Mouse (Mus musculus) CH12.LX (cell line): ENCODE results near the gene Atn1. TPM values are rescaled to one million over a fixed set of nuclear protein-coding genes. Genes with fewer than 3 reads are reported as not detected.

Experiments
- DNase-seq: peaks from one replicate; pipeline ENCODE4 v3.0.0-alpha.2; 2013; ENCODE audit errors: extremely low read depth
- H3K27ac ChIP-seq: 2 replicates; pipeline ENCODE4 v1.5.1; 2012; ENCODE audit warnings: low read depth, mild to moderate bottlenecking, control low read depth, moderate library complexity; ENCODE audit not compliant: insufficient read depth
- H3K27me3 ChIP-seq: replicated peaks from 2 replicates; pipeline ENCODE3; 2012; ENCODE audit warnings: inconsistent platforms
- H3K36me3 ChIP-seq, 2 experiments: replicated peaks in 1 of 2; 2 replicates each; pipeline versions ENCODE3 to v1.6.1; 2012; ENCODE audit warnings: inconsistent platforms in 1 of 2, low read length in 1 of 2, mild to moderate bottlenecking in 1 of 2, mixed read lengths in 1 of 2, moderate library complexity in 1 of 2; ENCODE audit not compliant: control insufficient read depth in 1 of 2, insufficient read depth in 1 of 2
- H3K4me1 ChIP-seq, 2 experiments: 2 replicates each; pipeline ENCODE4 v1.6.1; 2012; ENCODE audit warnings: inconsistent platforms in 1 of 2, moderate library complexity in 1 of 2; ENCODE audit not compliant: insufficient read depth in 2 of 2, control insufficient read depth in 1 of 2
- H3K4me2 ChIP-seq: 2 replicates; pipeline ENCODE4 v1.6.1; 2012; ENCODE audit warnings: low read depth, mild to moderate bottlenecking, control low read depth; ENCODE audit not compliant: poor library complexity, insufficient read depth, severe bottlenecking
- H3K4me3 ChIP-seq, 3 experiments: fragments of 150-350 bp in 1 of 3; sonication (generic) in 1 of 3; replicated peaks in 1 of 3; 2 replicates each; pipeline versions ENCODE3 to v1.5.1; 2011 to 2012; ENCODE audit warnings: low read depth in 2 of 3, low read length in 2 of 3, mild to moderate bottlenecking in 2 of 3, moderate library complexity in 2 of 3, control low read depth in 1 of 3, improper control_type of control experiment in 1 of 3, inconsistent platforms in 1 of 3, mixed read lengths in 1 of 3; ENCODE audit not compliant: poor library complexity in 1 of 3
- H3K79me2 ChIP-seq: replicated peaks from 2 replicates; pipeline ENCODE4 v1.6.1; 2012; ENCODE audit warnings: mild to moderate bottlenecking, moderate library complexity; ENCODE audit not compliant: control insufficient read depth, poor library complexity, insufficient read depth, severe bottlenecking; ENCODE audit errors: extremely low read depth
- H3K9ac ChIP-seq: 2 replicates; pipeline ENCODE4 v1.6.1; 2012; ENCODE audit warnings: low read depth, mild to moderate bottlenecking, control low read depth, moderate library complexity; ENCODE audit not compliant: insufficient read depth
- H3K9me3 ChIP-seq: replicated peaks from 2 replicates; pipeline ENCODE3; 2012; ENCODE audit warnings: low read length, inconsistent platforms, mixed read lengths
- BHLHE40 ChIP-seq: IDR thresholded peaks from 2 replicates; pipeline ENCODE4 v1.6.1; 2011; ENCODE audit warnings: mild to moderate bottlenecking, low read depth, low read length, improper control_type of control experiment
- CHD2 ChIP-seq: IDR thresholded peaks from 2 replicates; pipeline ENCODE4 v1.6.1; 2011; ENCODE audit warnings: low read length, improper control_type of control experiment
- CTCF ChIP-seq, 2 experiments: IDR thresholded peaks in 1 of 2; conservative IDR thresholded peaks in 1 of 2; 2 replicates each; pipeline ENCODE4 v1.5.1; 2011 to 2012; ENCODE audit warnings: low read depth in 2 of 2, low read length in 2 of 2, improper control_type of control experiment in 1 of 2, inconsistent platforms in 1 of 2, mild to moderate bottlenecking in 1 of 2, moderate library complexity in 1 of 2
- E2F4 ChIP-seq: IDR thresholded peaks from 2 replicates; pipeline ENCODE4 v1.6.1; 2011; ENCODE audit warnings: low read depth, low read length, improper control_type of control experiment; ENCODE audit not compliant: insufficient replicate concordance
- EP300 ChIP-seq: IDR thresholded peaks from 2 replicates; pipeline ENCODE4 v1.6.1; 2011; ENCODE audit warnings: low read length, improper control_type of control experiment
- GABPA ChIP-seq: IDR thresholded peaks from 2 replicates; pipeline ENCODE4 v1.6.1; 2012; ENCODE audit warnings: low read depth, low read length, improper control_type of control experiment, inconsistent platforms; ENCODE audit not compliant: insufficient replicate concordance
- JUND ChIP-seq: conservative IDR thresholded peaks from 2 replicates; pipeline ENCODE4 v1.6.1; 2011; ENCODE audit warnings: low read depth, low read length, improper control_type of control experiment
- KAT2A ChIP-seq: IDR thresholded peaks from 2 replicates; pipeline ENCODE4 v1.6.1; 2012; ENCODE audit warnings: low read length, improper control_type of control experiment, inconsistent platforms; ENCODE audit not compliant: insufficient replicate concordance
- MEF2A ChIP-seq: IDR thresholded peaks from 2 replicates; pipeline ENCODE4 v1.6.1; 2014; ENCODE audit warnings: low read depth, mild to moderate bottlenecking, inconsistent platforms, low read length, improper control_type of control experiment, borderline replicate concordance
- MXI1 ChIP-seq: IDR thresholded peaks from 2 replicates; pipeline ENCODE4 v1.6.1; 2011; ENCODE audit warnings: mild to moderate bottlenecking, low read depth, low read length, improper control_type of control experiment
- MYC ChIP-seq: IDR thresholded peaks from 2 replicates; pipeline ENCODE4 v1.6.1; 2011; ENCODE audit warnings: low read depth, mild to moderate bottlenecking, improper control_type of control experiment, low read length
- NRF1 ChIP-seq: IDR thresholded peaks from 2 replicates; pipeline ENCODE4 v1.6.1; 2014; ENCODE audit warnings: low read depth, mild to moderate bottlenecking, inconsistent platforms, low read length, improper control_type of control experiment, moderate library complexity
- POLR2A ChIP-seq: IDR thresholded peaks from 2 replicates; pipeline ENCODE4 v1.6.1; 2011; ENCODE audit warnings: low read depth, mild to moderate bottlenecking, improper control_type of control experiment, low read length
- RAD21 ChIP-seq: IDR thresholded peaks from 2 replicates; pipeline ENCODE4 v1.6.1; 2011; ENCODE audit warnings: low read depth, mild to moderate bottlenecking, low read length, improper control_type of control experiment, moderate library complexity
- RCOR1 ChIP-seq: conservative IDR thresholded peaks from 2 replicates; pipeline ENCODE4 v1.6.1; 2012; ENCODE audit warnings: low read depth, mild to moderate bottlenecking, inconsistent platforms, low read length, improper control_type of control experiment
- SMC3 ChIP-seq: IDR thresholded peaks from 2 replicates; pipeline ENCODE4 v1.6.1; 2011; ENCODE audit warnings: low read depth, low read length, improper control_type of control experiment
- TBP ChIP-seq: conservative IDR thresholded peaks from 2 replicates; pipeline ENCODE4 v1.6.1; 2011; ENCODE audit warnings: low read depth, low read length, improper control_type of control experiment
- TCF12 ChIP-seq: IDR thresholded peaks from 2 replicates; pipeline ENCODE4 v1.6.1; 2014; ENCODE audit warnings: low read depth, mild to moderate bottlenecking, inconsistent platforms, low read length, improper control_type of control experiment
- USF1 ChIP-seq: IDR thresholded peaks from 2 replicates; pipeline ENCODE4 v1.6.1; 2014; ENCODE audit warnings: low read depth, mild to moderate bottlenecking, inconsistent platforms, low read length, improper control_type of control experiment
- ZC3H11A ChIP-seq: IDR thresholded peaks from 2 replicates; pipeline ENCODE4 v1.6.1; 2012; ENCODE audit warnings: low read depth, mild to moderate bottlenecking, inconsistent platforms, low read length, improper control_type of control experiment
- ZNF384 ChIP-seq: IDR thresholded peaks from 2 replicates; pipeline ENCODE4 v1.6.1; 2012; ENCODE audit warnings: low read depth, low read length, improper control_type of control experiment, inconsistent platforms
- dilution Hi-C: fragments of 300-500 bp; cut with MboI; formaldehyde crosslinking; loops from 2 replicates; pipeline ENCODE4 v1.14.3; 2020; ENCODE audit warnings: low sequenced_read_pairs; ENCODE audit not compliant: extremely low pct_unique_long_range_greater_than_20kb, extremely low pct_ligation_motif_present
- in situ Hi-C: fragments of 300-500 bp; cut with MboI; formaldehyde crosslinking; loops from 3 replicates; pipeline ENCODE4 v1.14.3; 2019; ENCODE audit warnings: low sequenced_read_pairs, low pct_ligation_motif_present, low pct_unique_long_range_greater_than_20kb, mixed read lengths
- polyA plus RNA-seq: library from polyadenylated mRNA; unstranded; fragments of >175 nt; gene quantifications from 2 replicates; pipeline ENCODE4 v1.2.1, GENCODE M21; 2012; ENCODE audit warnings: low read depth; ENCODE audit not compliant: insufficient read length
- total RNA-seq, 2 experiments: library from RNA; depleted of rRNA; stranded (reverse); fragments of 300-350 nt in 1 of 2; fragments of >200 nt in 1 of 2; gene quantifications; 2 replicates each; pipeline ENCODE4 v1.2.3; 2012 to 2014

Gene Atn1
- total and polyA plus RNA-seq, 3 experiments = 1.7 to 35.1 (median 4.6) TPM

GRCm38 (mm10) chr6:124699962-124700610 lies 56.2 kb downstream of the Atn1 start:
- Histone ChIP-seq H3K36me3 (peaks cover 65 to 83% of the 10 kb centered on the region in 2 experiments), H3K9ac (no peak overlapping the region), H3K27me3 (no peaks in the 10 kb centered on the region), H3K4me1 (peaks cover 15 to 54% of the 10 kb centered on the region in 2 experiments), H3K4me2 (no peak overlapping the region), H3K4me3 (no peak overlapping the region), H3K79me2 (peaks cover 8% of the 10 kb centered on the region), H3K9me3 (no peaks in the 10 kb centered on the region), H3K27ac (peak overlapping the region; percentile 8; the same call in 1 of the 2 replicates)
- in situ Hi-C loops = no loop called here
- TF ChIP-seq TCF12 (no peak), USF1 (no peak), MEF2A (no peak), MYC (no peak), RAD21 (no peak), TBP (no peak), NRF1 (no peak), CHD2 (no peak), KAT2A (no peak), ZNF384 (no peak), SMC3 (no peak), EP300 (no peak), RCOR1 (no peak), GABPA (no peak), CTCF (conservative IDR thresholded peaks at IDR 0.05 in 1 of 2, IDR thresholded peaks at IDR 0.05 in 1 of 2; ENCODE audit: low read depth in 2 of 2, low read length in 2 of 2) (no peak), JUND (no peak), MXI1 (no peak), POLR2A (no peak)
- DNase-seq = no peak
- dilution Hi-C loops = no loop called here

GRCm38 (mm10) chr6:124699366-124699765 lies 57.0 kb downstream of the Atn1 start:
- in situ Hi-C loops (no loop called here), dilution Hi-C loops (no loop called here)
- H3K9me3 ChIP-seq = no peaks in the 10 kb centered on the region
- no peak overlapping the region for H3K4me2 ChIP-seq
- H3K27ac ChIP-seq = 0 out of 2 replicates have a peak overlapping the region, but pooled peaks have one; percentile 3
- H3K4me1 ChIP-seq = peaks cover 15 to 54% of the 10 kb centered on the region in 2 experiments
- TF ChIP-seq MEF2A = no peak
- no peak for TF ChIP-seq BHLHE40
- no peak for TF ChIP-seq MXI1
- TF ChIP-seq ZC3H11A = no peak
- no peak for TF ChIP-seq E2F4
- TF ChIP-seq USF1 = no peak
- TF ChIP-seq POLR2A = no peak
- no peak for DNase-seq
- H3K27me3 ChIP-seq = no peaks in the 10 kb centered on the region
- H3K4me3 ChIP-seq = no peak overlapping the region
- H3K9ac ChIP-seq = no peak overlapping the region
- peaks cover 2% of the 10 kb centered on the region for H3K79me2 ChIP-seq
- H3K36me3 ChIP-seq = peaks cover 59 to 81% of the 10 kb centered on the region in 2 experiments
